Mouse (Mus musculus) B cell, adult 67 days (primary cell): ENCODE data around the gene Zscan4c. TPM values are rescaled to one million over a fixed set of nuclear protein-coding genes. Genes with fewer than 3 reads are reported as not detected.

Experiments used
- total RNA-seq, 2 experiments: library from RNA; stranded (reverse); gene quantifications; 4 replicates each; pipeline ENCODE4 v1.2.4; 2023

Gene Zscan4c
- total RNA-seq = not detected

DNA sequence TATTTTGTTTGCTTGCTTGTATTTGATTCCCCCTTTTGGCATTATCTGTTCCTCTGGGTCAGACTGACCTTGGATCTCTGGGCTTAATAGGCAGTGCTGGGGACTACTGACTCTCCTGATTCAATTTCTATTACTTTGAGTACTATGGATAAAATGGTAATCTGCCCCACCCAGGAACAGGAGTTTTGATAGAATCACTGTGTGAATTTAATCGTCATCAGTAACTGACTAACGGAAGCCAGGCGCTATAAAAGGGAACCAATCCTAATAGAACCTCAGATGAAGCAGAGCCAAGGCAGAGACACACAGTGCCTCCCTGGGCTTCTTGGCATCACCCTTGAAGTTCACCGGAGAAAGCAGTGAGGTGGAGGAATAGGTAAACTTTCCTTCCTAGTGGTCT lies at the start of gene Zscan4c:
Zscan4c (plus strand) TSS at position 301 of the 400 bp plus-strand sequence.

Other genes with a start within 250 kb of the Zscan4c start
- gene Zscan4b, start 100.7 kb upstream of the Zscan4c start, total RNA-seq = not detected
- gene Zscan4-ps1, start 63.9 kb downstream of the Zscan4c start, total RNA-seq = not detected
- gene Zscan4d, start 160.4 kb downstream of the Zscan4c start, total RNA-seq = not detected